Mouse (Mus musculus) lung, postnatal 0 days (tissue): Measurements from ENCODE around the gene Amigo2. TPM values are rescaled to one million over a fixed set of nuclear protein-coding genes. Genes with fewer than 3 reads are reported as not detected.

Source experiments
- ATAC-seq: fragments of 200-750 bp; cut with Nextera tagmentation; 2 replicates; pipeline ENCODE4 v1.8.0; 2017; ENCODE audit warnings: moderate library complexity
- DNase-seq: peaks from one replicate; pipeline ENCODE4 v3.0.0-alpha.2; 2016; ENCODE audit warnings: low spot score
- H3K27ac ChIP-seq: fragments of 300-500 bp; sonication (generic); 2 replicates; pipeline ENCODE4 v1.5.1; 2014; ENCODE audit warnings: antibody characterized with exemption, mild to moderate bottlenecking, low read length, mixed read lengths
- H3K27me3 ChIP-seq: fragments of 300-500 bp; sonication (generic); replicated peaks from 2 replicates; pipeline ENCODE4 v1.6.1; 2014; ENCODE audit warnings: low read length, mixed read lengths; ENCODE audit not compliant: insufficient read depth
- H3K36me3 ChIP-seq: fragments of 300-500 bp; sonication (generic); 2 replicates; pipeline ENCODE4 v1.6.1; 2014; ENCODE audit warnings: low read length, mixed read lengths; ENCODE audit not compliant: insufficient read depth
- H3K4me1 ChIP-seq: fragments of 300-500 bp; sonication (generic); 2 replicates; pipeline ENCODE4 v1.6.1; 2014; ENCODE audit warnings: antibody characterized with exemption, low read depth, low read length, mixed read lengths; ENCODE audit not compliant: insufficient read depth
- H3K4me2 ChIP-seq: fragments of 300-500 bp; sonication (generic); replicated peaks from 2 replicates; pipeline ENCODE4 v1.6.1; 2014; ENCODE audit warnings: low read depth, mild to moderate bottlenecking, low read length, moderate library complexity, mixed read lengths
- H3K4me3 ChIP-seq: fragments of 300-500 bp; sonication (generic); 2 replicates; pipeline ENCODE4 v1.5.1; 2014; ENCODE audit warnings: low read depth, low read length
- H3K9ac ChIP-seq: fragments of 300-500 bp; sonication (generic); replicated peaks from 2 replicates; pipeline ENCODE4 v1.6.1; 2014; ENCODE audit warnings: low read depth, mild to moderate bottlenecking
- H3K9me3 ChIP-seq: fragments of 300-500 bp; sonication (generic); 2 replicates; pipeline ENCODE4 v1.6.1; 2016; ENCODE audit warnings: low read length, mixed read lengths
- CTCF ChIP-seq: IDR thresholded peaks from 2 replicates; pipeline ENCODE4 v1.5.1; 2016; ENCODE audit warnings: antibody characterized with exemption, mild to moderate bottlenecking
- EP300 ChIP-seq: IDR thresholded peaks from 2 replicates; pipeline ENCODE4 v1.6.1; 2016; ENCODE audit warnings: antibody characterized with exemption, mild to moderate bottlenecking, control low read depth
- WGBS: fragments of 180-500 bp; shearing (Covaris S2); extraction: QIAGEN DNeasy Blood & Tissue Kit; methylation state at CpG from one replicate; pipeline ENCODE4 v1.1.7; 2014; 5-methylcytosine and 5-hydroxymethylcytosine counted together
- polyA plus RNA-seq: library from polyadenylated mRNA; unstranded; fragments of >200 nt; fragmentation: Nextera tagmentation; extraction: Ambion mirVana; gene quantifications from 2 replicates; pipeline ENCODE4 v1.2.1, GENCODE M21; 2015

Amigo2 gene
- polyA plus RNA-seq, 1 experiment from 2014 or later = 12.3 TPM

GRCm38 (mm10) chr15:97272831-97273230, 25.7 kb upstream of the Amigo2 start:
- Histone ChIP-seq H3K4me1 (peaks cover 15% of the 10 kb centered on the region; the same call in 1 of the 2 replicates), H3K9ac (no peak overlapping the region), H3K27me3 (no peaks in the 10 kb centered on the region), H3K9me3 (no peaks in the 10 kb centered on the region), H3K36me3 (no peaks in the 10 kb centered on the region), H3K4me2 (no peak overlapping the region), H3K4me3 (no peak overlapping the region), H3K27ac (no peak overlapping the region)
- DNase-seq (no peak), ATAC-seq (no peak)
- no peak for TF ChIP-seq CTCF
- TF ChIP-seq EP300 = no peak
- WGBS = 78% methylated on average over 3 of the region's 3 CpGs

- TF ChIP-seq CTCF (no peak), EP300 (no peak)
- Histone ChIP-seq H3K4me2 (no peak overlapping the region), H3K36me3 (no peaks in the 10 kb centered on the region), H3K27ac (no peak overlapping the region), H3K9ac (no peak overlapping the region), H3K4me3 (no peak overlapping the region), H3K27me3 (no peaks in the 10 kb centered on the region), H3K9me3 (no peaks in the 10 kb centered on the region), H3K4me1 (peaks cover 15% of the 10 kb centered on the region; the same call in 1 of the 2 replicates)
- WGBS = 33% methylated on average over 7 of the region's 7 CpGs
- DNase-seq (peak; percentile 67), ATAC-seq (peak; percentile 83)
Observed at GRCm38 (mm10) chr15:97271985-97272697, 25.1 kb upstream of the Amigo2 start.

GRCm38 (mm10) chr15:97267094-97267695, 20.1 kb upstream of the Amigo2 start:
- H3K9ac ChIP-seq = no peak overlapping the region
- TF ChIP-seq CTCF = no peak
- no peak for TF ChIP-seq EP300
- no peaks in the 10 kb centered on the region for H3K9me3 ChIP-seq
- no peaks in the 10 kb centered on the region for H3K36me3 ChIP-seq
- peaks cover 12% of the 10 kb centered on the region; the same call in 1 of the 2 replicates for H3K4me1 ChIP-seq
- no peak overlapping the region for H3K4me3 ChIP-seq
- H3K4me2 ChIP-seq = no peak overlapping the region
- H3K27me3 ChIP-seq = no peaks in the 10 kb centered on the region
- H3K27ac ChIP-seq = no peak overlapping the region
- WGBS = 36% methylated on average over 8 of the region's 8 CpGs
- DNase-seq = peak; percentile 54
- peak; percentile 50 for ATAC-seq

- H3K27ac ChIP-seq = no peak overlapping the region
- DNase-seq = peak; percentile 43
Observed at GRCm38 (mm10) chr15:97266236-97266845, 19.3 kb upstream of the Amigo2 start.

GRCm38 (mm10) chr15:97262251-97262650, 15.2 kb upstream of the Amigo2 start:
- no peak for DNase-seq
- Histone ChIP-seq H3K27me3 (no peaks in the 10 kb centered on the region), H3K4me1 (no peaks in the 10 kb centered on the region; the same call in 1 of the 2 replicates), H3K9me3 (no peaks in the 10 kb centered on the region), H3K36me3 (no peaks in the 10 kb centered on the region), H3K27ac (no peak overlapping the region), H3K4me3 (no peak overlapping the region), H3K4me2 (no peak overlapping the region), H3K9ac (no peak overlapping the region)
- no peak for TF ChIP-seq CTCF
- no peak for TF ChIP-seq EP300
- 73% methylated on average over 9 of the region's 9 CpGs for WGBS
- ATAC-seq = no peak

More at GRCm38 (mm10) chr15:97266236-97266845, 19.3 kb upstream of the Amigo2 start:
- Histone ChIP-seq H3K36me3 (no peaks in the 10 kb centered on the region), H3K27me3 (no peaks in the 10 kb centered on the region), H3K4me2 (no peak overlapping the region), H3K9me3 (no peaks in the 10 kb centered on the region), H3K4me1 (peaks cover 10% of the 10 kb centered on the region; the same call in 1 of the 2 replicates), H3K4me3 (no peak overlapping the region), H3K9ac (no peak overlapping the region)
- ATAC-seq = peak; percentile 44
- TF ChIP-seq EP300 = no peak
- no peak for TF ChIP-seq CTCF
- 56% methylated on average over 14 of the region's 14 CpGs for WGBS

- H3K36me3 ChIP-seq = no peaks in the 10 kb centered on the region
- DNase-seq = no peak
- WGBS = 71% methylated on average over 11 of the region's 11 CpGs
- H3K4me3 ChIP-seq = no peak overlapping the region
- TF ChIP-seq CTCF (no peak), EP300 (no peak)
- H3K27me3 ChIP-seq = no peaks in the 10 kb centered on the region
- H3K9ac ChIP-seq = no peak overlapping the region
- no peaks in the 10 kb centered on the region for H3K9me3 ChIP-seq
- no peak for ATAC-seq
- no peak overlapping the region for H3K27ac ChIP-seq
- no peak overlapping the region for H3K4me2 ChIP-seq
- no peaks in the 10 kb centered on the region; the same call in 1 of the 2 replicates for H3K4me1 ChIP-seq
Observed at GRCm38 (mm10) chr15:97259968-97260597, 13.0 kb upstream of the Amigo2 start.
